Mouse (Mus musculus) heart, postnatal 4 days (tissue): Measurements from ENCODE around the gene Ndufs8. TPM values are rescaled to one million over a fixed set of nuclear protein-coding genes. Genes with fewer than 3 reads are reported as not detected.

Experiments
- total RNA-seq, 2 experiments: library from RNA; stranded (reverse); gene quantifications; 2 replicates each; pipeline ENCODE4 v1.2.3; 2021

Gene Ndufs8
- total RNA-seq, 2 experiments from 2014 or later = 290 to 307 TPM

Other genes starting within 250 kb of the Ndufs8 start
- 10 to 100 TPM; 43.1 to 46.0 TPM for gene Lrp5, start 226.2 kb downstream of the Ndufs8 start, total RNA-seq
- 10 to 100 TPM; 17.5 to 18.3 TPM for gene 1810055G02Rik, start 204.5 kb downstream of the Ndufs8 start, total RNA-seq
- gene Kmt5b, start 145.4 kb downstream of the Ndufs8 start, total RNA-seq = 10 to 100 TPM; 36.7 to 37.7 TPM
- 10 to 100 TPM; 16.8 to 16.9 TPM for gene Chka, start 61.0 kb downstream of the Ndufs8 start, total RNA-seq
- gene Tcirg1, start 5.6 kb downstream of the Ndufs8 start, total RNA-seq = 10 to 100 TPM; 19.2 to 22.9 TPM
- gene Aldh3b1, start 17.0 kb upstream of the Ndufs8 start, total RNA-seq = 1 to 10 TPM; 1.6 to 1.9 TPM
- gene Unc93b1, start 22.4 kb upstream of the Ndufs8 start, total RNA-seq = 10 to 100 TPM; 15.1 to 15.4 TPM
- under 1 TPM; 0.17 to 0.18 TPM for gene Aldh3b3, start 45.9 kb upstream of the Ndufs8 start, total RNA-seq
- under 1 TPM; 0.12 to 0.32 TPM for gene Aldh3b2, start 59.6 kb upstream of the Ndufs8 start, total RNA-seq
- gene Acy3, start 73.8 kb upstream of the Ndufs8 start, total RNA-seq = 10 to 100 TPM; 10.6 to 12.0 TPM
- not detected for gene Tbx10, start 80.0 kb upstream of the Ndufs8 start, total RNA-seq
- 10 to 100 TPM; 56.6 to 63.2 TPM for gene Nudt8, start 87.8 kb upstream of the Ndufs8 start, total RNA-seq
- 1 to 10 TPM; 1.4 to 2.4 TPM for gene Gm49405, start 87.9 kb upstream of the Ndufs8 start, total RNA-seq
- 100 to 1,000 TPM; 106 to 120 TPM for gene Doc2g, start 90.5 kb upstream of the Ndufs8 start, total RNA-seq
- gene Ndufv1, start 100.0 kb upstream of the Ndufs8 start, total RNA-seq = 100 to 1,000 TPM; 774 to 835 TPM
- gene Gstp1, start 125.2 kb upstream of the Ndufs8 start, total RNA-seq = 100 to 1,000 TPM; 219 to 261 TPM
- gene Gstp2, start 133.2 kb upstream of the Ndufs8 start, total RNA-seq = 10 to 100 TPM; 69.7 to 73.5 TPM
- gene Gstp3, start 146.8 kb upstream of the Ndufs8 start, total RNA-seq = not detected
- not detected for gene Cabp2, start 168.8 kb upstream of the Ndufs8 start, total RNA-seq
- gene Cdk2ap2, start 184.4 kb upstream of the Ndufs8 start, total RNA-seq = 10 to 100 TPM; 22.4 to 23.6 TPM
- 10 to 100 TPM; 41.8 to 42.9 TPM for gene Pitpnm1, start 187.2 kb upstream of the Ndufs8 start, total RNA-seq
- 10 to 100 TPM; 54.6 to 55.7 TPM for gene Aip, start 213.1 kb upstream of the Ndufs8 start, total RNA-seq
- under 1 TPM in 1 of 2 experiments, not detected in 1; 0.07 TPM for gene Gpr152, start 227.0 kb upstream of the Ndufs8 start, total RNA-seq
- gene Cabp4, start 231.3 kb upstream of the Ndufs8 start, total RNA-seq = under 1 TPM in 1 of 2 experiments, not detected in 1; 0.18 TPM
- gene Coro1b, start 235.8 kb upstream of the Ndufs8 start, total RNA-seq = 10 to 100 TPM; 74.6 to 74.8 TPM
- gene Ptprcap, start 240.8 kb upstream of the Ndufs8 start, total RNA-seq = 1 to 10 TPM; 2.0 to 2.2 TPM